Mouse (Mus musculus) intestine, postnatal 0 days (tissue): ENCODE results near the gene Kat6b. TPM values are rescaled to one million over a fixed set of nuclear protein-coding genes. Genes with fewer than 3 reads are reported as not detected.

ENCODE experiments used
- ATAC-seq: fragments of 200-750 bp; cut with Nextera tagmentation; 2 replicates; pipeline ENCODE4 v1.8.0; 2017; ENCODE audit warnings: mild to moderate bottlenecking, moderate TSS enrichment, moderate library complexity
- H3K27ac ChIP-seq: fragments of 300-500 bp; sonication (generic); 2 replicates; pipeline ENCODE4 v1.5.1; 2014; ENCODE audit warnings: mild to moderate bottlenecking, low read depth, low read length, moderate library complexity
- H3K27me3 ChIP-seq: fragments of 300-500 bp; sonication (generic); replicated peaks from 2 replicates; pipeline ENCODE4 v1.6.1; 2014; ENCODE audit warnings: low read length, mixed read lengths; ENCODE audit not compliant: control insufficient read depth, insufficient read depth
- H3K36me3 ChIP-seq: fragments of 300-500 bp; sonication (generic); 2 replicates; pipeline ENCODE4 v1.6.1; 2014; ENCODE audit warnings: mild to moderate bottlenecking, moderate library complexity; ENCODE audit not compliant: control insufficient read depth, insufficient read depth
- H3K4me1 ChIP-seq: fragments of 300-500 bp; sonication (generic); replicated peaks from 2 replicates; pipeline ENCODE4 v1.6.1; 2014; ENCODE audit warnings: antibody characterized with exemption, low read length, mixed read lengths; ENCODE audit not compliant: control insufficient read depth, insufficient read depth
- H3K4me2 ChIP-seq: fragments of 300-500 bp; sonication (generic); replicated peaks from 2 replicates; pipeline ENCODE4 v1.6.1; 2014; ENCODE audit warnings: low read depth, mild to moderate bottlenecking, moderate library complexity
- H3K4me3 ChIP-seq: fragments of 300-500 bp; sonication (generic); 2 replicates; pipeline ENCODE4 v1.5.1; 2014; ENCODE audit warnings: low read depth, low read length
- H3K9ac ChIP-seq: fragments of 300-500 bp; sonication (generic); 2 replicates; pipeline ENCODE4 v1.6.1; 2014; ENCODE audit warnings: mild to moderate bottlenecking, low read depth, low read length
- H3K9me3 ChIP-seq: fragments of 300-500 bp; sonication (generic); 2 replicates; pipeline ENCODE4 v1.6.1; 2016; ENCODE audit warnings: mixed run types; ENCODE audit not compliant: control insufficient read depth
- CTCF ChIP-seq: sonication (generic); IDR thresholded peaks from 2 replicates; pipeline ENCODE4 v1.5.1; 2016; ENCODE audit warnings: low read depth, mild to moderate bottlenecking, control low read depth, antibody characterized with exemption, moderate library complexity
- whole genome bisulfite sequencing: fragments of 180-500 bp; shearing (Covaris S2); extraction: QIAGEN DNeasy Blood & Tissue Kit; methylation state at CpG from one replicate; pipeline ENCODE4 v1.1.7; 2014; 5-methylcytosine and 5-hydroxymethylcytosine counted together
- polyA plus RNA-seq: library from polyadenylated mRNA; unstranded; fragments of >200 nt; fragmentation: Nextera tagmentation; extraction: Ambion mirVana; gene quantifications from 2 replicates; pipeline ENCODE4 v1.2.1, GENCODE M21; 2015

Kat6b gene
- polyA plus RNA-seq, result 4.8 and 5.5 TPM in 2 replicates

DNA sequence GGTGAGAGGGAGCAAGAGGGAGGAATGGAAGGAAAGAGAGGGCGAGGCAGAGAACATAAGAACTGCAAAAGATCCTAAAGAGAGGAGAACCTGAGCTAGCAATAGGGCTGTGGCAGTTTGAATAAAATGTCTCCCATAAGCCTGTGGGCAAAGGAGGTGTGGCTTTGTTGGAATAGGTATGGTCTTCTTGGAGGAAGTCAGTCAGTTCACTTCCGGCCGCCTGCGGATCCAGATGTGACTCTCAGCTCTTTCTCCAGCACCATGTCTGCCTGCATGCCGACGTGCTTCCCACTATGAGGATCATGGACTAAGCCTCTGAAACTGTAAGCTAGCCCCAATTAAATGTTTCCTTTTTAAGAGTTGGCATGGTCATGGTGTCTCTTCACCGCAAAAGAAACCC lies at the start of gene Kat6b:
Gene Kat6b (plus strand): TSS at position 204 of the 400 bp plus-strand sequence.
- Histone ChIP-seq H3K9ac (no peak within 1 kb of the TSS), H3K4me3 (no peak within 1 kb of the TSS), H3K9me3 (no peaks in the 10 kb centered on the region), H3K4me1 (no peaks in the 10 kb centered on the region), H3K27me3 (no peaks in the 10 kb centered on the region), H3K27ac (no peak within 1 kb of the TSS), H3K36me3 (no peaks in the 10 kb centered on the region), H3K4me2 (no peak within 1 kb of the TSS)
- no peak for TF ChIP-seq CTCF
- no peak for ATAC-seq
- WGBS, result 92% methylated on average over 7 of the region's 7 CpGs

GRCm38 (mm10) chr14:21433415-21433814 lies 47.8 kb upstream of the Kat6b start:
- Histone ChIP-seq H3K9me3 (no peaks in the 10 kb centered on the region), H3K4me3 (no peak overlapping the region), H3K4me2 (no peak overlapping the region), H3K36me3 (no peaks in the 10 kb centered on the region), H3K27ac (no peak overlapping the region), H3K9ac (no peak overlapping the region), H3K27me3 (no peaks in the 10 kb centered on the region), H3K4me1 (0 out of 2 replicates have a peak, but pooled peaks cover 1% of the 10 kb centered on the region)
- ATAC-seq, result no peak
- 71% methylated on average over 4 of the region's 4 CpGs for WGBS
- no peak for TF ChIP-seq CTCF

DNA sequence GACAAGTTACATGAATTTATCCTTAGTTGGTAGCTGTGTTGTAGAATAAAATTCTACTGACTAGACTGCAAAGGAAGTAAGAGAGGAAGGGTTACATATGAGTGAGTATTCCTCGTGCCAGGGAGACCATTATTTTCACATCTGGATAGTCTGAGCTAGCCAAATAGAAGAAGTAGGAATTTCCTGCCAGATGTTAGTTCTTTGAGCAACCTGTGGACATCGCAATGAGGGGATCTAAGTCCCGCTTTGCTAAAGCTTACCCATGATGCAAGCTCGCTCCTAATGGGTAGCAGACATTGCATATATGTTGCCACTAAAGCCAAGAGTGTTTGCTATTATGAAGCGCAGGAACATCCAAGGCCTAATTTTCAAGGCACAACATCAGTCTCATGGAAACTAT lies 47.2 kb upstream of the Kat6b start:
- Histone ChIP-seq H3K4me3 (no peak overlapping the region), H3K36me3 (no peaks in the 10 kb centered on the region), H3K9ac (no peak overlapping the region), H3K27ac (no peak overlapping the region), H3K9me3 (no peaks in the 10 kb centered on the region), H3K27me3 (no peaks in the 10 kb centered on the region), H3K4me2 (no peak overlapping the region), H3K4me1 (0 out of 2 replicates have a peak, but pooled peaks cover 4% of the 10 kb centered on the region)
- 73% methylated on average over 5 of the region's 5 CpGs for WGBS
- no peak for ATAC-seq
- no peak for TF ChIP-seq CTCF

DNA sequence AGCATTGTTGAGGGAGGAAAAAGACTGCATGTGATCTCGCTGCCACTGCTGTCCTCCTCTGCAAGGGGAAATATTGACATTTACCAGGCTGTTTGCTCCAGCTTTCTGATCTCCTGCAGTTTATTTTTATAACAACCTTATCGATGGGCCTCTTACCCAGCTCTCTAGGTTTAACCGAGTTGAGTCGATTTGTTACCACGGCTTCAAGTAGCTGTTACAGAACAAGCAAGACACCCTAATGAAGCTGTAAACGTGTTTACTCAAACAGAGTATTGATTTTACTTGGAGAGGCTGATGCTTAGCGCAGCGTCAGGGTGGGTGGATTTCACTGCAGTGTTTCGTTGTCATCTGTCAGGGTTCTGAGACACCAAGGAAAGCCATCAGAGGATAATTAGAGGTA lies 46.5 kb upstream of the Kat6b start:
- H3K9ac ChIP-seq, result no peak overlapping the region
- no peak overlapping the region for H3K4me2 ChIP-seq
- H3K27me3 ChIP-seq, result no peaks in the 10 kb centered on the region
- WGBS, result 33% methylated on average over 9 of the region's 9 CpGs
- no peak overlapping the region for H3K27ac ChIP-seq
- no peak for TF ChIP-seq CTCF
- no peaks in the 10 kb centered on the region for H3K9me3 ChIP-seq
- ATAC-seq, result no peak
- 0 out of 2 replicates have a peak, but pooled peaks cover 4% of the 10 kb centered on the region for H3K4me1 ChIP-seq
- H3K36me3 ChIP-seq, result no peaks in the 10 kb centered on the region
- no peak overlapping the region for H3K4me3 ChIP-seq

DNA sequence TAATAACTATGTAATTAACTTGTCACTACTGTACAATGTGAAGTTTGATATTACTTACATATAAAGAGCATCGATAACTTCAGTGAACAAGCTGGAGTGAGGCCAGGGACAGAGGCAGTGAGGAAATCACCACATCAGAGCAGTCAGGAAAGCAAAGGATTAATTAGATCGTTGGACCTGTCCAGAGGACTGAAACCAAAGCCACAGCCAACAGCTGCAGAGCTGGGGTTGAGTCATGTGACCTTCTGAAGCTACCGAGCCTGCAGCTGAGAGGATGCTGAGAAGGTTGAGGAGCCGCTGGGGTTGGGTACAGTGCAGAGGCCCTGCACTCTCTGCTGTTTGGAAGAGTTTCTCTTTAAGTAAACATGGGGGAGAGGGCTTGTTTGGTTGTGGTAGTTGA lies 41.4 kb upstream of the Kat6b start:
- Histone ChIP-seq H3K4me1 (0 out of 2 replicates have a peak, but pooled peaks cover 4% of the 10 kb centered on the region), H3K4me2 (no peak overlapping the region), H3K4me3 (no peak overlapping the region), H3K36me3 (no peaks in the 10 kb centered on the region), H3K27ac (no peak overlapping the region), H3K9ac (no peak overlapping the region), H3K27me3 (no peaks in the 10 kb centered on the region), H3K9me3 (no peaks in the 10 kb centered on the region)
- peak; percentile 46 for ATAC-seq
- TF ChIP-seq CTCF, result no peak
- 9% methylated on average over 4 of the region's 4 CpGs for WGBS

- 89% methylated on average over 2 of the region's 2 CpGs for WGBS
- Histone ChIP-seq H3K4me1 (0 out of 2 replicates have a peak, but pooled peaks cover 4% of the 10 kb centered on the region), H3K9ac (no peak overlapping the region), H3K9me3 (no peaks in the 10 kb centered on the region), H3K36me3 (no peaks in the 10 kb centered on the region), H3K27ac (no peak overlapping the region), H3K4me3 (no peak overlapping the region), H3K27me3 (no peaks in the 10 kb centered on the region), H3K4me2 (no peak overlapping the region)
- no peak for TF ChIP-seq CTCF
- ATAC-seq, result no peak
These were observed 40.7 kb upstream of the Kat6b start for GRCm38 (mm10) chr14:21440526-21440925.
